Mouse (Mus musculus) thymus, postnatal 0 days (tissue): ENCODE results near the gene Gm49336. TPM values are rescaled to one million over a fixed set of nuclear protein-coding genes. Genes with fewer than 3 reads are reported as not detected.

Experiments
- DNase-seq: peaks from one replicate; pipeline ENCODE4 v3.0.0-alpha.2; 2015; ENCODE audit warnings: low spot score
- polyA plus RNA-seq: library from polyadenylated mRNA; unstranded; fragments of >200 nt; fragmentation: Nextera tagmentation; extraction: Ambion mirVana; gene quantifications from 2 replicates; pipeline ENCODE4 v1.2.1, GENCODE M21; 2015

Gene Gm49336
- 40.9 and 42.7 TPM in 2 replicates for polyA plus RNA-seq

- peak; percentile 100 for DNase-seq
Measured at GRCm38 (mm10) chr14:60251281-60252003, at the start of gene Gm49336, which contains the start of gene Nupl1. TSS of gene Gm49336 (minus strand) at chr14:60251507. TSS of gene Nupl1 (minus strand) at chr14:60251431.

- no peak for DNase-seq
Measured at GRCm38 (mm10) chr14:60301024-60301423, 49.7 kb upstream of the Gm49336 start.

GRCm38 (mm10) chr14:60300224-60300991, 49.1 kb upstream of the Gm49336 start:
- DNase-seq, result no peak

DNA sequence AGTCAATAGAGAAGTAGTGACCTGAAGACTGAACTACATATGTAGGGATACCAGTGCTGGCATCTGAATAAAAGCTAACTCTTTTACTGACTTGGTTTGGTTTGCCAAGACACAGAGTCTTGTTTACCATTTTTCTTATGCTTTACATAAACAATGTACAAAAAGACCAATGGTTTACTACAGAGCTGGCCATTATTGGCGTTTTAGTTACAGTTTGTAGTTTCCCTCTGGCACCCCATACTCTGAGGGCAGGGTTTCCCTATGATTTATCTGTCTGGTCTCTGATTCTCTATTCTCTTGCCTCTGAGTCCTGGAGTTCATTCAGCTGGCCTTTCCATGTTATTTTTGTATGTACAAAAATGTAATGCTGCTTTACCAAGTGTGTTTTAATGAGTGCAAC, 44.2 kb upstream of the Gm49336 start:
- DNase-seq, result no peak

DNA sequence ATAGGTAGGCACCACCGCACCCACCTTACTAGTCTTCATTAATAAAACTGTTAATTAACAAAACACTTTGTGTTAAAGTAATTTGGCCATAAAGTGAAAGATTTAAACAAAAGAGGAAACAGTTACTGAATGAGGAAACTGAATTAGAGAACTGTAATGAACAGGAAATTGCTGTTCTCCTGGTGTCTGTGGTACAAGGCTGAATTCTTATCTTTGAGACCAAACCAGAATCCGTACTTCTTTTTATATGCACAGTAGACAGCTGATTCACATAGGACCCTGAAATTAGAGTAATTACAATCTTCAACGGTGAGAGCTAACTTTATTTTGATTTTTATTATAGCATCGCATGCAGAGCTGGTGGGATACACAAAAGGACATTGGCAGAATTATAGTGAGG, 39.1 kb upstream of the Gm49336 start:
- no peak for DNase-seq

GRCm38 (mm10) chr14:60286194-60286863, 35.0 kb upstream of the Gm49336 start:
- DNase-seq, result no peak

DNA sequence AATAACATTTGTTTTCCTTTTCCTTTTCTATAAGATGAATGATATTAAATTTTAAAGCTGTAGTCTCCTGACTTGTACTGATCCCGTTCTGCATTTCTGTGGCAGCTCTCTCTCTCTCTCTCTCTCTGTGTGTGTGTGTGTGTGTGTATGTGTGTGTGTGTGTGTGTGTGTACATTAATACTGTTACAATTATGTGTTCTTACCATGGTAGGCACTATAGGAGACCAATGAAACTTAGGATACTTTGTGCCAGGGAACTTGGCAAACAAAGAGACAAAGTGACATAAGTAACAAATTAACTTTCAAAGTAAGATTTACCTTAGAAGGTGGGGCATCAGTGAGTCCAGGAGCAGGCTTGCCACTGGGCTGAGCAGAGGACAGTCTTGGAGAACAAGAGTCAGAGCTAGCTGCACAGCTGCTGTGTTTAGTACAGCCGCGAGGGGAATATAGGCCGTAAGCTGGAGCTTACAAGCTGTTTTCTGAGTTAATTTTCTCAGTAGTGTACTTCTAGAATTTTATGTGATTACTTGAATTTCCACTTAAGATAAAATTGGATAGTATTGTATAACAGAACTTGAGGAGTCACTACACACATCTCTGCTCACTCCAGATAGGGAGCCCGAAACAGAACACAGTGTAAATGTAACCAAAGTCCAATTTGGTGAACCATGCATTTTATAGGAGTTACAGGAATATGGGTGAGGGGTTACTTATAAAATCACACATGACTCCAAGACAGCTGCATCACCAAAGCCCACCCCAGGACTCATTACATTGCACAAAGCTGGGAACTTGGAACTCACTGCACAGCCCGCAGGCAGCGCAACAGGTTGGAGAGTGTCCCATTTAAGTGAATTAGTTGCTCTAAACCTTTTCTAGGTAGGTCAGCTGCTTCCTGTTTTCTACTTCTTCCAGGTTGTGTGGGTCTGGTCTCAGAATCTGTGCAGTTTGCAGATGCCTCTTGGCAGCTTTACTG, 24.3 kb upstream of the Gm49336 start:
- DNase-seq, result no peak

DNA sequence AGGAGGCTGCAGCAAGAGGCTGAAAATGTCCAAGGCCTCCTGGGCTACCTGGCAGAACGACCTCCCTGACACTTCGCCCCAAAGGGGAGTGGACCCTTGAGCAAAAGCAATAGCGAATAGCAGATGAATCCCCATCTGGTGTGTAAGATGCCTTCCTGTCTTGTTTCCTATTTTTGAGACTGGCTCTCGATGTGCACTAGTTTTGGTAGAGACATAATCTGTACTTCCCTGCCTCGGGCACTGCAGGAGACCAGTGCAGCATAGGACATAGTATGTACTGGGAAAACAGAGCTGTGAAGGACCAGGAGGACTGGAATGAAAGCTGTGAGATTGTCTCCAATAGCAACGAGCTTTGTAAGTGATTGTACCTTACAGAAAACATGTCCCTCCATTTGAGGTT, 22.0 kb upstream of the Gm49336 start:
- no peak for DNase-seq

GRCm38 (mm10) chr14:60269333-60269732, 18.0 kb upstream of the Gm49336 start:
- DNase-seq, result peak; percentile 68

DNA sequence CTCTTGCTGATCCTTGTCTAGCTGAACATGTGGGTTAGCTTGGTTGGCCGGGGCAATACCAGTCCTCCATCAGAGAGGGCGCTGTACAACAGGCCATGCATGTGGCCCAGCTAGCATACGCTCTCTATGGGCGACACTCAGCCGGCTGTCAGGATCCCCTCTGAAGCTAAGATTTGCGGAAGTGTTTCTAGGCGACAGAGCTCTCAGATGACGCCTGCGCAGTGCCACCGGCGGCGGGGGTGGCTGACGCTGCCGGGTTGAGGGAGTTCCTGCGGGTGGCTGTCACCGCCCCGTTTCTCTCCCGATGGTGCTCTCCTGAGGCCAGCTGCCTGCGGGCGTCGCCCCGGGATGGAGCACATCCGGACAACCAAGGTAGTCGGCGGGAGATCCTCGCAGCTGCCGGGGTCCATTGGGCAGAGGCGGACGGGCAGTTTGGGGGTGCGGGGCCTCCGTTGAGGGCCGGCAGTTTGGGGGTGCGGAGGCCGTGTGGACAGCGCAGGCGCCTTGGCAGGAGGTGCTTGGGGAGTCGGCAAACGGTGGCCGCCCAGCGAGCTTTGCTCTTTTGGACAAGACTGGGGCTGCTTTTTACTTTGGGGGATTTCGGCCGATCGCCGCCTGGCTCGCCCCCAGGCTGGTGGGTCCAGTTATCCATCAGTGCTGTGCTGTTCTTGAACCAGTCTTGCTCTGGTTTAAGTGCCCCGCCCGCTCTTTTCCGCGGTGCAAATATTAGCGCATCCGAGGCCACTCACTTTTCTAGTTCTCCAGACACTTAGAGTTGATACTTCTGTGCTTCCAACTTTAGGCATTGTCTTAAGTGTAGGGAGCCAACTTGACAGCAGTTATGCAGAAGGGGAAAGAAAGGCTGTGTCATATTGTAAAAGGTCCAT, 13.9 kb upstream of the Gm49336 start, which contains the start of gene Mtmr6:
Gene Mtmr6, plus strand, starts transcription at position 239 of the 887 bp plus-strand sequence.
- peak; percentile 99 for DNase-seq

DNA sequence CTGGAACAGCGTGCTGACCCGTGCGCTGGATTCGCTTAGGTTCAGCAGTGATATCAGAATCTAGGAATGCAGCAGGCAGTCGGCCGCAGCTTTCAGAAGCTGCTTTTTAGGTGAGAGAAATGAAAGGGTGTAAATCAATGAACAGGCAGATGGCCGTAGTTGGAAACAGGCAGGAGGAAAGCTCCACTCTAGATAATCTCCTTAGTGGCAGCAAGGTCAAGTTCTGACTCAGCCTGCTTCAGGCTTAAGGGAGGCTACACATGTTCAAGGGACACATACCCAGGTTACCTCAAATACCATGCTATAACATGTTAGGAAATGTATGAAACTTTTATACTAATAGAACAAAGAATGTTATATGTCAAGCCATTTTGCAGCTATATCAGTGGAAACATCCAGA, 11.0 kb upstream of the Gm49336 start:
- no peak for DNase-seq

DNA sequence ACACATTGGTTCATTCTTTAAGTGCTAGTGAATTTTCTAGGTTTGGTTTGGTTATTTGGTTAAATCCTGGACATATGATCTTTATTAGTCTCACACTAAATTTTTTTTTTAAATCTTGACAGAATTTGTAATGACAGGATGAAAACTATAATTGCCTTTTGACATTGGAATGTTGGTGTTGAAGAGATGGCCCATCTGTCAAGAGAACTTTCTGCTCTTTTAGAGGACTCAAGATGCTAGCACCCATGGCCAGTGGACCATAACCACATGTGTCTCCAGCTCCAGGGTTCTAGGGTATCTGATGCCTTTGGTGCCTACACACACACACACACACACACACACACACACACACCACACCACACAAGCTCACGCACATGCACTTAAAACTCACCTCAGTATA, 6.5 kb upstream of the Gm49336 start:
- DNase-seq, result no peak

- DNase-seq, result no peak
Measured at GRCm38 (mm10) chr14:60257101-60257500, 5.8 kb upstream of the Gm49336 start.

- no peak for DNase-seq
Measured at GRCm38 (mm10) chr14:60256356-60256755, 5.0 kb upstream of the Gm49336 start.

DNA sequence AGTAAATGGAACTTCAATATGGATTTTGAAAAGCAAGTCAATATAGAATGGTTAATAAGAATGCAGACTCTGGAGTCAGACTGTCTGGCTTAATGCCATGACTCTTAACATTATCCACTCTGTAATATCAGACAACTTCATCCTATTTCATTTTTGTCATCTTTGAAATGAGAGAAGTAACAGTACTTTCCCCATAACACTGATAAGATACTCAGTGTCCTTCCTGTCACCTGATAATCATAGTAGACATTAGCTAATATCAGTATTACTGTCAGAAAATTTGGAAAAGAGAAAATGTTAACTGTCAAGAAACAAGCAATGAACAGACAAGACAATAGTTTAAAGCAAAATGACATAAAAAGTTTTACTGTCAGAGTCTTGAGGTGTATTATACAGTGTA, 3.5 kb upstream of the Gm49336 start:
- DNase-seq, result no peak

GRCm38 (mm10) chr14:60253466-60253865, 2.2 kb upstream of the Gm49336 start:
- no peak for DNase-seq

GRCm38 (mm10) chr14:60252004-60253000, 995 bp upstream of the Gm49336 start:
- DNase-seq, result no peak

DNA sequence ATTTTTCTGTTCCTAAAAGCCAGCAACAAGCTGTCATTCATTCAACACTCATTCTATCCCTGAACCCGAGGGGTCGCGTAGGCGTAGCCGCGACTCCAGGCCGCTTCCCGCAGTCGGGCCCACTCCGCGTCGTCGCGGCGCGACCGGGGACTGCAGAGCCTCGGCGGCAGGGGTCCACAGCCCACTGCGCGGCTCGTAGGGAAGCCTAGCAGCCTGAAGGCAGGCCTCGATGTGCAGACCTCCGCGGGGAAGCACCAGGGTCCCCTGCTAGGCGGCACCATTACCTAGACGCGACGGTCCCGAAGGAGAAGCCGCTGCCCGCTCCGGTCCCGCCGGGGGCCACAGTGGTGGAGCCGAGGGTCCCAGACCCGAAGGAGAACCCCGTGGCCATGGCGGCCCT, 428 bp downstream of the Gm49336 start:
- DNase-seq, result no peak
